Mouse (Mus musculus) embryonic facial prominence, embryonic 10.5 days (tissue): ENCODE measurements at regions not wholly inside any gene's neighbourhood (a gene's known extent, or its start where the extent isn't known, plus 50 kb on each side); places are given as distances from the start of the nearest gene placed in this dataset.
"Not testable (repeated sequence)": the region's sequence is repeated elsewhere in the genome, so short reads cannot be mapped to it uniquely, and the experiment has no call there.

ENCODE experiments used
- DNase-seq: peaks from one replicate; pipeline ENCODE4 v3.0.0-alpha.2; 2017; ENCODE audit warnings: low spot score
- H3K27ac ChIP-seq: fragments of 300-500 bp; sonication (generic); replicated peaks from 2 replicates; pipeline ENCODE4 v1.5.1; 2016; ENCODE audit warnings: mild to moderate bottlenecking
- H3K27me3 ChIP-seq: fragments of 300-500 bp; sonication (generic); replicated peaks from 2 replicates; pipeline ENCODE4 v1.6.1; 2016; ENCODE audit warnings: low read depth, mild to moderate bottlenecking; ENCODE audit not compliant: poor library complexity, severe bottlenecking
- H3K36me3 ChIP-seq: fragments of 300-500 bp; sonication (generic); replicated peaks from 2 replicates; pipeline ENCODE4 v1.6.1; 2016; ENCODE audit warnings: mild to moderate bottlenecking, moderate library complexity
- H3K4me1 ChIP-seq: fragments of 300-500 bp; sonication (generic); 2 replicates; pipeline ENCODE4 v1.6.1; 2016
- H3K4me3 ChIP-seq: fragments of 300-500 bp; sonication (generic); 2 replicates; pipeline ENCODE4 v1.5.1; 2016; ENCODE audit warnings: mild to moderate bottlenecking, moderate library complexity
- H3K9me3 ChIP-seq: fragments of 300-500 bp; sonication (generic); 2 replicates; pipeline ENCODE4 v1.6.1; 2016; ENCODE audit warnings: mild to moderate bottlenecking
- WGBS: fragments of 180-500 bp; shearing (Covaris S2); methylation state at CpG from one replicate; pipeline ENCODE4 v1.1.7; 2016; 5-methylcytosine and 5-hydroxymethylcytosine counted together

DNA sequence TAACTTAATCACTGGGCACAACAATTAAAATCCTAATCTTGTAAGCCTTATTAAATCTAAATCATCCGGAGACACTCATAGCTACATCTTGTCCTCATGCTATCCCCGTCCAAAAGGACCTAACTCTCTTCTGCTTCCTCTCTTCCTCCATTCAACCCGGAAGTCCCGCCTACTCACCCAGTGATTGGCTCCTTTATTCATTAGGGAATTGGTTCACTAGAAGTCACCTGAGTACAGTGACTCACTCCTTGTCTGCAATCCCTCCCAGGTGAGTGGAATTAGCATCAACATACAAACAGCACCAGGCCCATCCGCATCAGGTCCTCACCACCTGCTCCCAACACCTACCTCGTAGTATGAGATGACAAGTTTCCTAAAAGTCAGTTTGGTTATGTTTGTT lies 114.5 kb downstream of the Enc1 start:
- WGBS: 95% methylated on average over 6 of the region's 6 CpGs
- H3K9me3 ChIP-seq, DNase-seq, H3K27ac ChIP-seq, H3K27me3 ChIP-seq, H3K36me3 ChIP-seq, H3K4me3 ChIP-seq: not testable (repeated sequence)
- peaks cover 23% of the 10 kb centered on the region for H3K4me1 ChIP-seq

DNA sequence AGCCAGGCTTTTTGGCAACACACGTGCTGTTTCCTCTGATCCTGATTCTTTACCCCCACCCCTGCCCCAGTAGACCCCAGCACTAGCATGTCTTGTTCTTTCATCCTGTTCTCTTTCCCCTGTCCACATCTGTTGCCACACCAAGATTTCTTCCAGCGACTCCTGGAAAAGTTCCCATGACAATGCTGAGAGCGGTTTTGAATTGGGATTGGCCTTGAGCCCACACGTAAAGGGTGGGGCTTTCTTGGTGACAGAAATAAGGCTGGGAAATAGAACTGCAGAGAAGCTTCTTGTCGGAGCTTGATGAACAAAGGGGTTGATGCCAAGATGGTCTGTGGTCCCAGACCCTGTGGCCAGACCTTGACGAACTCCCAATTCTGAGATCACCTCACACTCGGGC lies 106.8 kb downstream of the Enc1 start:
- 0 out of 2 replicates have a peak, but pooled peaks cover 2% of the 10 kb centered on the region for H3K9me3 ChIP-seq
- H3K4me3 ChIP-seq: no peak overlapping the region
- no peak for DNase-seq
- no peak overlapping the region for H3K27ac ChIP-seq
- no peaks in the 10 kb centered on the region for H3K4me1 ChIP-seq
- H3K36me3 ChIP-seq: no peaks in the 10 kb centered on the region
- 88% methylated on average over 7 of the region's 7 CpGs for WGBS
- no peaks in the 10 kb centered on the region; the same call in 1 of the 2 replicates for H3K27me3 ChIP-seq

GRCm38 (mm10) chr13:97341218-97341889 lies 100.4 kb downstream of the Enc1 start:
- DNase-seq: no peak
- Histone ChIP-seq H3K4me1 (peaks cover 19% of the 10 kb centered on the region), H3K36me3 (no peaks in the 10 kb centered on the region), H3K4me3 (no peak overlapping the region), H3K27ac (peak overlapping the region; percentile 30; the same call in 1 of the 2 replicates), H3K27me3 (no peaks in the 10 kb centered on the region), H3K9me3 (0 out of 2 replicates have a peak, but pooled peaks cover 2% of the 10 kb centered on the region)
- WGBS: 50% methylated on average over 7 of the region's 7 CpGs

DNA sequence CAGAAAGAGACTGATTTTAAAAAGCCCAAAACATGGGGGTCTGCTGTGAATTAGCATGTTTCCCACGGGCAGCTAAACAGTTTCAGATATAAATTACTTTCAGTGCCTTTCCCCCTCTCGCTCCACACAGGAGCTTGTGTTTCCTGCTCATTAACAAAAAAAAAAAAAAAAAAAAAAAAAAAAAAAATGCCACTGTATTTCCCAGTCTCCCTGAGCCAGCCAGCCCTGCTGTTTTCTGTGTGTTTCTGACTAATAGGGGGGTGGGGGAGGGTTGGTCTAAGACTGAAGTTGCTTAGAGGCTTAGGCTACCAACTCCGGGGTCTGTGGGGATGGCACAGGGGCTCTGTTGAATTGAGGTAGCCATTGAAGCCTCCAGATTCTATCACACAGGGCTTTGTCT lies 97.0 kb downstream of the Enc1 start:
- Histone ChIP-seq H3K9me3 (no peaks in the 10 kb centered on the region), H3K27me3 (no peaks in the 10 kb centered on the region; the same call in 1 of the 2 replicates), H3K4me3 (no peak overlapping the region), H3K27ac (peak overlapping the region; percentile 79), H3K4me1 (peaks cover 35% of the 10 kb centered on the region), H3K36me3 (no peaks in the 10 kb centered on the region)
- WGBS: 19% methylated on average over 3 of the region's 3 CpGs
- peak; percentile 41 for DNase-seq

GRCm38 (mm10) chr13:97337296-97337731 lies 96.4 kb downstream of the Enc1 start:
- no peaks in the 10 kb centered on the region; the same call in 1 of the 2 replicates for H3K27me3 ChIP-seq
- H3K36me3 ChIP-seq: no peaks in the 10 kb centered on the region
- no peaks in the 10 kb centered on the region for H3K9me3 ChIP-seq
- no peak for DNase-seq
- H3K4me1 ChIP-seq: peaks cover 36% of the 10 kb centered on the region
- 67% methylated on average over 10 of the region's 10 CpGs for WGBS
- H3K27ac ChIP-seq: no peak overlapping the region
- H3K4me3 ChIP-seq: no peak overlapping the region

DNA sequence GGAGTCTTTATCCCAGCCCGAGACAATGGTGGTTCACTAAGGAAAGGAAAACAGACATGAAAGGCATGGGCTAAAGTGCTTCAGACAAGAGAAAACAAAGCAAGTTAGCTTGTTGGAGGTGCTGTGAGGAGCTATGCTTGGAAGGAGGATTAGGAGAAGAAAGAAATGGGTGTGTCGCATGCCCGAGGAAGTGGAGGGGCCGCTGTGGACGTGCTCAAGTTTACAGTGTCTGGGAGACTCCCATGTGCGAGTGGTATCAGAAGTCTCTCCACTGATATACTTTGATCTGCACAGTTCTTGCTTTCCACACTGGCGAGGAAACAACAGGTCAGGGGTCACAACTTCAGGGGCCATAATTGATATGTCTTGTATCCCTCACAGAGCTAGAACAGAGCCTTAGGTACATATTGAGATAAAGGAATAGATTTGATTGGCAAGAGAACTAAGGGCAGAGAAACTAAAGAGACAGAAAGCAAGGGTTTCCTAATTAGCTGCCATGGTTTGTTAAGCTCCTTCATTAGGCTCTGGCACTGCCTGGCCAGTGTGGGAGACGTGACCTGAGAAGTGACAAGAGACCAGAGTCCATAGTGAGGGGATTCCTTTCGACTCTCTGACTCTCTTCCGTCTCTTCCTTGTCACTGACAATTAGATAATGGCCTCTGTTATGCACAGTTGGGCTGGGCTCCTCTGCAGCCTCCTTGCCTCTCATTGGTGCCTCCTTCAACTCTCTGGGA lies 93.1 kb downstream of the Enc1 start:
- Histone ChIP-seq H3K4me1 (peaks cover 34% of the 10 kb centered on the region), H3K36me3 (no peaks in the 10 kb centered on the region), H3K27me3 (peaks cover 4% of the 10 kb centered on the region; the same call in 1 of the 2 replicates), H3K4me3 (no peak overlapping the region), H3K27ac (no peak overlapping the region), H3K9me3 (no peaks in the 10 kb centered on the region)
- WGBS: 23% methylated on average over 10 of the region's 10 CpGs
- no peak for DNase-seq

DNA sequence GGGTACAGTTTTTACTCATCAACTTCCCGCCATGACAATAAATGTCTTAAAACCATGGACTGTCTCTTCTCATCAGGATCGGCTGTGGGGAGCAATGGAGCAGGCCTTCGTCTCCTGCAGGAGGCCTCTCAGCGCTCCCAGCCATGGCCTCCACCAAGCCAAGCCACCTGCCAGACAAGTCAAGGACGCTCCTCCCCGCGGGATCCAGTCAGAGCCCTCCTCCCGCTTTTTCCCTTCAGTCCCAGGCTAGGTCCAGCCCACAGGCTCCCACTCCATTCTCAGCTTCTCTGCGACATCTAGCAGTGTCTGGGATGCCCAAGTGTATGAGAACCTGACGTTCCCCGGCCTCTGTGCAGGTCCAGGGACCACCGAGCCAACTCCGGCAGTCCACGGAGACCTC lies 90.2 kb downstream of the Enc1 start:
- Histone ChIP-seq H3K27ac (no peak overlapping the region), H3K4me1 (peaks cover 18% of the 10 kb centered on the region), H3K4me3 (no peak overlapping the region), H3K27me3 (peaks cover 4% of the 10 kb centered on the region; the same call in 1 of the 2 replicates), H3K9me3 (0 out of 2 replicates have a peak, but pooled peaks cover 3% of the 10 kb centered on the region), H3K36me3 (no peaks in the 10 kb centered on the region)
- 90% methylated on average over 14 of the region's 14 CpGs for WGBS
- no peak for DNase-seq

GRCm38 (mm10) chr13:97321307-97321706 lies 80.4 kb downstream of the Enc1 start:
- 76% methylated on average over 4 of the region's 4 CpGs for WGBS
- H3K4me3 ChIP-seq, H3K27me3 ChIP-seq, H3K27ac ChIP-seq, H3K36me3 ChIP-seq, H3K9me3 ChIP-seq, DNase-seq: not testable (repeated sequence)
- peaks cover 31% of the 10 kb centered on the region for H3K4me1 ChIP-seq

GRCm38 (mm10) chr13:97320756-97321155 lies 79.9 kb downstream of the Enc1 start:
- DNase-seq: no peak
- Histone ChIP-seq H3K36me3 (no peaks in the 10 kb centered on the region), H3K27ac (no peak overlapping the region), H3K4me1 (peaks cover 31% of the 10 kb centered on the region), H3K27me3 (no peaks in the 10 kb centered on the region; the same call in 1 of the 2 replicates), H3K9me3 (no peaks in the 10 kb centered on the region), H3K4me3 (no peak overlapping the region)
- 22% methylated on average over 4 of the region's 4 CpGs for WGBS

GRCm38 (mm10) chr13:97320298-97320697 lies 79.4 kb downstream of the Enc1 start:
- Histone ChIP-seq H3K9me3 (no peaks in the 10 kb centered on the region), H3K36me3 (no peaks in the 10 kb centered on the region), H3K27me3 (no peaks in the 10 kb centered on the region; the same call in 1 of the 2 replicates), H3K4me3 (no peak overlapping the region), H3K4me1 (peaks cover 31% of the 10 kb centered on the region), H3K27ac (no peak overlapping the region; the same call in 1 of the 2 replicates)
- 53% methylated on average over 1 of the region's 1 CpGs for WGBS
- DNase-seq: no peak

DNA sequence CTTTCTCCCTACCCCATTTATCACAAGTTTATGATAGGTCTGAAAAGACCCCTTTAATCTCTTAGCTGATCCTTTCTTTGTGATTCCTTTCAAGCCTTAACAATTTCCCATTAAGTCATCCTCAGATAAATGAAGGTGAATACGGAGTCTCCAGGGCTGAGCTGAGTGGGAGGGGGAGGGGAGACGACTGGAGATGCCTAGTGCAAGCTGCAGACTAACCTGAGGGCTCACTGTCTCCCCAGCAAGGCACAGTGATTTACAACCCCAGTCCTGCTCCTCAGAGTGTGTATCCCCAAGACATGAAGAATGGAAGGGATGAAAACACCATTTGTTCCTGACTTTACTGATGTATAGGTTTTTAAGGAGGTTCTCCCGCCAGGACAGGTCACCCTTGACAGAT lies 76.7 kb downstream of the Enc1 start:
- no peaks in the 10 kb centered on the region for H3K9me3 ChIP-seq
- no peak overlapping the region for H3K27ac ChIP-seq

GRCm38 (mm10) chr13:97312420-97313370 lies 71.8 kb downstream of the Enc1 start:
- no peaks in the 10 kb centered on the region for H3K9me3 ChIP-seq
- DNase-seq: no peak
- WGBS: 84% methylated on average over 16 of the region's 16 CpGs
- H3K4me3 ChIP-seq: no peak overlapping the region
- H3K27me3 ChIP-seq: 0 out of 2 replicates have a peak, but pooled peaks cover 3% of the 10 kb centered on the region
- H3K36me3 ChIP-seq: no peaks in the 10 kb centered on the region
- H3K27ac ChIP-seq: peak overlapping the region; percentile 16; the same call in 1 of the 2 replicates
- H3K4me1 ChIP-seq: peaks cover 50% of the 10 kb centered on the region

More for the DNA sequence above, 76.7 kb downstream of the Enc1 start:
- Histone ChIP-seq H3K36me3 (no peaks in the 10 kb centered on the region), H3K4me3 (no peak overlapping the region), H3K27me3 (no peaks in the 10 kb centered on the region; the same call in 1 of the 2 replicates), H3K4me1 (peaks cover 40% of the 10 kb centered on the region)
- DNase-seq: no peak
- 21% methylated on average over 3 of the region's 3 CpGs for WGBS
